Mouse (Mus musculus) adrenal gland, adult 18-20 months (tissue): Measurements from ENCODE around the gene Casz1. TPM values are rescaled to one million over a fixed set of nuclear protein-coding genes. Genes with fewer than 3 reads are reported as not detected.

Experiments used
- DNase-seq, 2 experiments: peaks; one replicate each; pipeline ENCODE4 v3.0.0; 2021 to 2022; ENCODE audit warnings: low spot score in 2 of 2
- total RNA-seq, 2 experiments: library from RNA; stranded (reverse); gene quantifications; 1 replicate in 1 of 2; 2 replicates in 1 of 2; pipeline ENCODE4 v1.2.3; 2021

The Casz1 gene
- total RNA-seq, 2 experiments from 2014 or later: 4.8 to 6.5 TPM

DNA sequence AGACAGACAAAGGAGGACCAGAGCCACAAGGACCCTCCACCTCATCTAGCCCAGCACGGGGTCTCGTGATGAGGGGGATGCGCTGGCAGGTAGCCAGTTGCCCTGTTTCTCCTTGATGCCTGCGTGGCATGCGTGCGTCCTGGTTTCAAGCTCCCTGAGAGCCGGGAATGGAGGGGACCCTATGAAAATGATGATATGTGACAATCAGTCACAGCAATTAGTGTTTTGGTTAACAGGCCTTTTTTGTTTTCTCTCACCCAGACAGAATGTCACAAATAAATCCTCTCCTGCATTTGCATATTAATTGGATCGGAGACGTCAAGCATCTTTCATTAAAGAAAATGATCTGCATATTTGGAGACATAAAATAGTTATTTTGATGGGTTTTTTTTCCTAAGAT lies 71.9 kb downstream of the Casz1 start:
- DNase-seq: no peak

DNA sequence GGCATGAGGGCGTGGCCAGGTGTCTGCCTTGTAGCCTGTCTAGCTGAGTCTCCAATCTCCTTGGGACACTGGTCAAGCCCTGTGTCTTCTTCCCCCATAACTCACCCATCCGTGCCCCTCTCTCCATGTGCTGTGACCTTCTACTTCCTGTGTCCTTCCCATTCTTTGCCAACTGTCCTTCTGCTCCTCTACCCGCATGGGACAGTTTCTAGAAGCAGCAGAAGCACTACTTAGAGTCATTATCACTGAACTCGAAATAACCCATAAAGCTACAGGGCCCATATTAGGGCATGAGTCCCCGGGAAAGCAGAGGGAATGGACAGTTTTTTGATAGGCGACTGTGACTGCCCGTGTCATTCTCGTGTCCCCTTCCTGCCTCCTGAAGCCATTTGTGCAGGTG lies 72.6 kb downstream of the Casz1 start:
- DNase-seq: no peak

DNA sequence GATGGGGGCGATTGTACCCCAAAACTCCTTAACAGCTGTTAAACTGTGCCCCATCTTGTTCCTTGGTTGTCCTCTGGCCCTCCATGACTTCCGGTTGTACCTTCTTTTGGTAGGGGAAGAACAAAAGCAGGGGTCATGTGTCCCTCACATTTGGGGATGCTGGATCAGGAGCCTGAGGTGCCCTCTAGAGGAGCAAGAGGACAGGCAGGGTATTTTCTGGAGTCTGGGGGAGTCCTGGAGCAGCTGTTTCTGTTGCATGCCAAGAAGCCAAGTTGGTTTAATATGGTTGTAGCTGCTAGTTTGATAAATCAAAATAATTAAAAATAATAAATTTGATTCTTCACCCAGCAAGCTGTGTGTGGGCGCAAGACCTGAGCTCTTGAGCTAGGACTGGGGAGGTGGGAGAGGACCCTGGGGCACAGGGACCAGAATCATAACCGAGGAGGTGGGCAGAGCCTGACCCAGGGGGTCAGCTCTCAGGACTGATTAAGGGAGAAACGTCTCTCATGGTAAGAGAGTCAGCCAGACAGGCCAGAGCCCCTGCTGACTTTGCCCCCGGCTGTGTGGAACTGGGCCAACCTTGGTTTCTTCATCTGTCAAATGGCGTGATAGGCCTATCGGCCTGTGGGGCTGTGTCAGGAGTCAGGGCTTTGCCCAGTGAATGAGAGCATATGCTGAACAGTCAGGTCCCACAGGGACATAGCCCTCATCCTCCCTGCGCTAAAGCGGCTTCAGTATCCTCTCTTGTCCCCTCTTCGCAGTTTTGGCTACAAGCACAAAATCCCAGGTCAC lies 74.2 kb downstream of the Casz1 start:
- DNase-seq: no peak

DNA sequence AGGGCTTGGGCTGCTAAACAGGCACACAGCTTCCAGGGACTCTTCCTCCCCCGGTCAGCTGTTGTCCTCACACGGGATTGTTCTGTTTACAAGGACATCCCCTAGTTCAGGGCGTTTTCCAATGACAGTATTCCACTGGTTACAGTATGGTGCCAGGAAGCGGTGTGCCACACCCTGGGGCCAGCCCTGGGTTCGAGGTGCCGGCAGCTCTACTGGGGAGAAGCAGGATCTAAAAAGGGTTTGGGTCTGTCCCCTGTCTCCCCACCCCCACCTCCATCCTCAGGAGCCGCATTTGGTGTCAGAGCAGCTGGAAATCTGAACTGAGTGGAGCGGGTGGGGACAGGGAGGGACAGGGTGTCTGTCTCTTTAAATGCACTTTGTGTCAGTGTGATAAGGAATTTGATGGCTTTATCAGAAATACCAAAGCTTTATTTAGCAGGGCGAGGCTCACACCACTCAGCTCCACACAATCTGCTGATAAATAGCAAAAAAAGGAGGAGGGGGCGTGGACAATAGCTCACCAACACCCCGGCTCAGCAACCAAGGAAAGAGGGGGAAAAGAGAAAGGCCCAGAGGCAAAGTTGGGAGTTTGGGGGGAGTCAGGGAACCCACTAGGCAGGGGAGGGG lies 74.9 kb downstream of the Casz1 start:
- no peak for DNase-seq

DNA sequence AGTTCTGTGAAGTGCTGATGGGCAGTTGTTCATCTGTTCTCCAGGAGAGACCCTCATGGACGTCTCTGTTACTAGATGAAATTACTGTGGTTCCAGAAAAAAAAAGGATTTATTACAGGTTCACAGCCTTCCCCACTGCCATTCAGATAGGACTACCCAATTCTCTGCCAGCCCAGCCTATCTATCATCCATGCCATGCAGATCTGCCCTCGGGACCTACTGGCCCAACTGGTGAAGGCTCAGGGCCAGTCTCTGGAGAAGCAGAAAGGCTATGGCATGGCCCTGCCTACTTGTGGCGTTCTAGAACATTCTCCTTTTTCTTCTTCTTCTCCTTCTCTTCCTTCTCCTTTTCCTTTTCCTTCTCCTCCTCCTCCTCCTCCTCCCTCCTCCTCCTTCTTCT lies 75.4 kb downstream of the Casz1 start:
- DNase-seq: no peak

DNA sequence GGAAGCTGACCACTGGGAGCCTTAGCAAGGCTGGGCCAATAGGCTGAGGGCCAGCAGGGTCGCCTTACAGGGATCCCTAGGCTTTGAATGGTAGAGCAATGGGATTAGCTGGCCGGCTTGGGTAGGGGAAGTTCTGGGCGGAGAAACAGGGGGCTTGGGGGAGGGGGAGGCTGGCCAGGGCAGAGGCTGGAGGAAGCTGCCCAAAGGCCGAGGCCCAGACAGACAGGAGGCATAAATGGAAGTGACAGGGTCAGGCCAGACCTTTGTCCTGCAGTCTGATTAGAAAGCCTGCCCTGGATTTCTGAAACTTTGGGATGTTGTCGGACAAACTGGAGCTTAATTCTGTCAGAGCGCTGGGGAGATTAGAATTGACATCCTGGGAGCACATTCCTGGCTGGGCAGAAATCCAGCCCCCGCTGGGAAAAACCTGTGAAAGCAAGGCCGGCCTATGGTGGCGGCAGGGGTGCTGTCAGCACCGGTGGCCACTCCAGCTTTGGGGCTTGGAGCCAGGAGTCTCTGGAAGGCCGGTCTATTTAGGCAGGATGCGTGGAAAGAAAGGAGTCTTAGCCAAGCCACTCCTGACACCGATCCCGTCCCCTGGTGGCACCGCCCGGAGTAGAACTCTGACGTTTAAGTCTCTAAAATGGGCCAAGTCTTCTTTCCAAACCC lies 76.9 kb downstream of the Casz1 start:
- no peak for DNase-seq

DNA sequence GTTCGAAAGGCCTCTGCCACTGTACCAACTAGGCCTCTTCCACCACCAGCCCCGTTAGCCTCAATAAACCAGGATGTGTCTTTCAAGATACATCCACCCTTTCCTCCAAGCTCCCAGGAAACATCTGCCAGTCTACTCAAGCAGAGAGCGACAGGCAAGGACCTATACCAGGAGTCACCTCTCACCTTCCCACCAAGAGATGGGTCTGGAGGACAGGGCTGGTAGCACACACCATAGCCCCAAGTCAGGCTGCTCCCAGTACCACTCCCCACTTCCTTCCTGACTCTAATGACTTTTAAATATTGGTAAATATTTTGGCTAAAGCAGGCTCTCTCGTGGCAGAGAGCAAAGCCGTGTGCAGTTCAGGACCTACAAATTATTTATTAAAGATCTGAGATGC lies 77.6 kb downstream of the Casz1 start:
- no peak for DNase-seq

DNA sequence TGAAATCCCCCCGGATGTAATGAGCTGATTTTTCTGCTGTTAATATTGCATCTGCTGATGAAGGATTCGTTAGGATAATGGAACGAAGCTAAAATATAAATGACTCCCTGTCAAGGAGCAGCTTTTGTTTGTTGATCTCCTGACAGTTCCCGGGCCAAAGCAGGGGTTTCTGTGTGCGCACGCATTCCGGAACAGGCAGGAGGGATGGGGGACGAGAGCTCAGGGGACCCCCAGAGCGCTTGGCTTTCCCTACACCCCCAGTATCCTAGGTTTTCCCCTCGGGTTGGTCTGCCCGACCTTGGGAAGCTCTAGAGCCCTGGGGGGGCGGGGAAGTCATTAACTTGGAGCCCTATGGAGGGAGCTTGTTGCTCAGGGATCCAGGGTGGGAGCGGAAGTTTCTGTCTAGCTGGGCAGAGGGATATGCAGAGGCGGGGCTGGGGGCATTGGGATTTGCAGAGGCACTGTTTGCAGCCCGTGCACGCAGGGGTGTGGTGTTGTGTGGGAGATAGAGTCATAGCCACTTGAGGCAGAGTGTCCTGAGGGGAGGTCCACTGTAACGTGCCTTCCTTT lies 78.2 kb downstream of the Casz1 start:
- no peak for DNase-seq

DNA sequence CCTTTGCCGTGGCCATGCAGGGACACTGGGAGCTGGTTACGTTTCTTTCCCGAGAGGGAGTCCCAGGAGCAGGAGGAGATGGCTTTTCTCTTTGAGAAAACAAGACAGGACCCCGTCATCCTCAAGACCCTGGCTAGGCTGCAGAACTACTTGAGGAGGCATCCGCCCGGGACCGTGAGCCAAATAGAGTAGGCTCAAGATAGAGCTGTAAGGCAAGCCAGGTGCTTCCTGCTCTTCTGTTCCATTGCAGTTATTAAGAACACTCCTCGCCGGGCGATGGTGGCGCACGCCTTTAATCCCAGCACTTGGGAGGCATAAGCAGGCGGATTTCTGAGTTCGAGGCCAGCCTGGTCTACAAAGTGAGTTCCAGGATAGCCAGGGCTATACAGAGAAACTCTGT lies 80.4 kb downstream of the Casz1 start:
- no peak for DNase-seq

DNA sequence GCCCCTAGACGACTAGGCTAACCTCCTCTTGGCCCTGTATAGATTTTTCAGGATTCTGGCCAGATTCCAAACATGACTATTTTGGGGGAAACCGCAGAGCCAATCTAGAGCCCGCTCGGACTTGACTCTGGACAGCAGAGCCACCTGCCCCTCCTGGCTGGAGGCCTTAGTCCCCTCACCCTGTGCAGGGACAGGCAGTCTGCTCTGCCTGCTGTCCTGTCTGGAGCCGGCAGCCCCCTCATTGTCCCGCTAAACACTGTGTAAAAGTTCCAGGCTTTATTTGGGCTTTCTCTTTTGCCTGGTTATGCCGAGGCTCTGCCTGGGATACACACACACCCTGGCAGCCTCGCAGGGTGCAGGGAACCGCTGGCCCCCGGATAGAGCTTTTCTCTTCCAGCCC lies 81.2 kb downstream of the Casz1 start:
- no peak for DNase-seq

DNA sequence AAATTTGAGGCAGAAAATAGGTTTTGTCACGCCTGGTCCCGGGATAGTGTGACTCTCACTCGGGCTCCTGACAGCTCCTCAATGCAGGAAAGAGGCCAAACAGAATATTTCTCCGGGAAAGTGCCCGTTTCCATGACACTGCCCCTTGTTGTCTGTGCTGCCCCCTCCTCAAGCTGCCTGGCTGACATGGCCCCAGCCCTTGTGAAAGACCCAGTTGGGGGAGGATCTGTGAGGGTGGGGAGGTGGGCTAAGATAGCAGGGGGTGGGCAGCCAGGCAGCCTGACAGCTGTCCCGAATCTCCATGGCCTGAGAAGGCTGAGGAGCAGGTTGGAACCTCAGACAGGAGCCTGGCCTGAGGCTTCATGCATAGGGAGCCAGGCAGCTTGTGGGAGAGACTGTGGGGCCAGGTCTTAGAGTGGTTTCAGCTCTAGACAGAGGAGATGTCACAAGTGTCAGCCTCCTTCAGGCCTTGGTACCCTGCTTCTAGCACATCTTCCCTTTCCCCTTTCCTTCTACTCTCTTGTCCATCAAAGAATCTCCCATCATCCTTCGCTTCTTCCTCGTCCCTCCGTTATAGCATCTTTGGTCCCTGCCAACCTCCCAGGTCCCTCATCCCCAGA lies 81.8 kb downstream of the Casz1 start:
- DNase-seq: no peak

DNA sequence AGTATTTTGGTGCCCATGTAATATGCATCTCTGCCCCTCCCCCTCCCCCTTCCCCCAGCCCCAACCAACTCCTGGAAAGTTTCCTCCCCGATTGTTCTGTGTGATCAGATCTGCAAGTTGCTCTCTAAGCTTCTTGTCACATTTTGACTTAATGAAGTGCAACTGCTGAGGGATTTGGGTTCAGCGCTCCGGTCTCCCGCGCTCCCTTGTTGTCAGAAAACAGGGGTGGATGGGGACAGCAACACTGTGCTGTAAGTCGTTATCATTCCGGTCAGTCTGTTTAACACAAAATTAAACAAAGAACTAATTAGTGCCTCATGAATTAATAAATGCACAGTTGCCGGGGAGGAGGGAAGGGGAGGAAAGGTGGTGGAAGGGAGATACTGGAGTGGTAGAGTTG lies 84.0 kb downstream of the Casz1 start:
- DNase-seq: no peak

DNA sequence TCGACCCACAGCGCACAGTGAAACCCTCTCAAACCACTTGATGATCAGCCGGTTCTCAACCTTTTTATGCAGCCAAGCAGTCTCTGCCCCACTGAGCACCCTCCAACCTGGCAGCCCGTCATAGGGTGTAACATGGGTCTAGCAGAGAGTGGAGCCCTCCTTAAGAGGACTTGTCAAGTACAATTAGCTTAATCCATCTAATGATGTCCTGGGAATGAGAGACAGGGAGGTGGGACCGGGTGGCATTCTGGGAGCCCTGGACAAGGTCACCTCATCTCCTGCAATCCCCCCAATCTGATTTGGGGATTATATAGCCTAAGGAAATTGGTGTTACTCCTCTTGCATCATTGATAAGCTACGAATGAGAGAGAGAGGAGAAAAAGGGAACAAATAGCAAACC lies 84.8 kb downstream of the Casz1 start:
- DNase-seq: no peak

DNA sequence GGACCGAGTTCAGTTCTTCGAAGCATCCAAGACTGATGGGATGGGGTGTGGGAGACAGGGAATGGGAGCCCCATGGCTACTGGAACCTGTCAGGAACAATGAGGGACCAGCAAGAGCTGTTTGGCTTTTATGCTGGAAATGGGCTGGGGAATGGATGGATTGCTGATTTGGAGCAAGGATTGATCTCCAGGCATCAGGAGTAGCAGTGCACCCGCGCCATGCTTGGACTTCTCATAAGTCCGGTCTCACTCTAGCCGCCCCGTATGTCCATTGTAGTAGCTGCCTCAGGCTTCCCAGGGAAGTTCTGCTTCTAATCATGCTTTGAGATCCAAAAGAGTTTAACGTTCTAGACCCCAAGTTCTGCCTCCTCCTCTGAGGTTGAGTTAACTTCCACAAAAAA lies 86.2 kb downstream of the Casz1 start:
- DNase-seq: no peak

DNA sequence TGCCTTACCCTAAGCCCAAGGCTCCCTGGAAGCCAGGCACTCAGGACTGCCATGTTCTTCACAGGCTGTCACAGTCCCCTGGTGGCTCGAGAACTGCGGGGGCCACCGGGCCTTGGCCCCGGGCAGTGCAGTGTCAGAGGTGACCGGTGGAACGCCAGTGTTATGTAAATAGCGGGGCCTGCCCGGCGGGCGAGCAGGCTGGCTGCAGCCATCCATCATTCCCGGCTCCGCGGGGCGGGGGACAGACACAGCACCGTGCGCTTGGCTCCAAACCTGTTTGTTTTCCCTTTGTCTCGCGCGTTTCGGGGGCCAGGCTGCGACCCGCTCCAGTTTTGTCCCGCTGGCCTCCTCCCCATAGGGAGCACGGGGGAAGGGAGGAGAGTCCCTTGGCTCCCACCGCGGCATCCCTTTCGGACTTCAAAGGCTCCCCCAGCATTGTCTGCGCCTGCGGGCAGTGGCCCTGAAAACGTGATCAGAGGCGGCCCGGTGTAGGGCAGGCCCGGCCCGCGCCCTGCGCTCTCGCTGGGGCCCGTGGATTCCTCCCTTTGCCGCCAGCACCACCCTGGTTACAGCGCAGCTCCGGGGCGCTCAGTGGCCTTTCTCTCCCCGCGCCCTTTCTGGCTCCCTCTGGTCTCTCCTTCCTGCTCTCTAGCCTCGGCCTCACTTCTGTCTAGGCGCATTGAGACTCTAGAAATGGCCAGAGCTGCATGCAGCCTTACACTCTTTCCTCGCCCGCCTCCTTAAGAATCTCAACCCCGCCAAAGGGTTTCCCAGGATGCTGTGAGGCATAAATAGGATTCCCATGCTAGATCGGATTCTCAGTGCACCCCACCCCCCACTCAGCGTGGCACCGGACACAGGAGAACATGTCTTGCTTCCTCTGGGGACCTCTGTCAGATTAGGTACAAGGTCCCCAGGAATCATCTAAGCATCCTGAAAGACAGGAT lies 86.9 kb downstream of the Casz1 start:
- peak in 1 of 2 experiments; percentile 42 for DNase-seq

DNA sequence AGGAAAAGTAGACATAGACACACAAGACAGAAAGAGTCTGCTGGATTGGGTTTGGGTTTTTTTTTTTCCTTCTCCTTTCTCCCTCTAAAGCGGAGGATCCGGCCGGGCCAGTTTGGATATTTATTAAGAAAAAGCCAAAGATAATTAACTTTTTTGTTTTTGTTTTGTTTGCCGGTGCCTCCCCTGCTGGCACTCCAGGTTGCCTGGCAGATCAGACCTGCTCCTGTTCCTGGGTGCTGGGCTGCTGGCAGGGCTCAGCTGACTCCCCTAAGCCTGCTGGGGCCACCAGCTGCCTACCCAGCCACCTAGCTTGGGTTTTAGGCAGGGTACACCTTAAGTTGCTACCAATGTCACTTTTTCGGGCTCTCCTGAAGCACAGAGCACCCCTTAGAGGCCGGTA lies 91.9 kb downstream of the Casz1 start:
- no peak for DNase-seq

DNA sequence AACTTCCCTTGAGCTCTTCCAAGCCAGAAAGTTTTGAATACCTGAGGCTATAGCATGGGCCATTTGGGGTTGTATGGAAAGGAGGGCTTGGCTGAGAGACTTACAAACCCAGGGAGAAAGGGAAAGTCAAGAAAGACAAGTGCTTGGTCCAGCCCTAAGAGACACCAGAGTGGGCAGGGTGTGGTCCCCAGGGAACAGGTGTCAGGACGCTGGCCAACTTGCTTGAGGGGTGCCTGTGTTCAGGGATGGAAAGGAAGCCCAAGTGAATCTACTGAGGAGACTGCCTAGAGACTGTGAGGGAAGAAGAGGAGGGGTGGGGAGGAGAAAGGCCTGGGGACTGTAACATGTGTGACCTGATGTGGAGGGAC lies 95.7 kb downstream of the Casz1 start:
- no peak for DNase-seq

DNA sequence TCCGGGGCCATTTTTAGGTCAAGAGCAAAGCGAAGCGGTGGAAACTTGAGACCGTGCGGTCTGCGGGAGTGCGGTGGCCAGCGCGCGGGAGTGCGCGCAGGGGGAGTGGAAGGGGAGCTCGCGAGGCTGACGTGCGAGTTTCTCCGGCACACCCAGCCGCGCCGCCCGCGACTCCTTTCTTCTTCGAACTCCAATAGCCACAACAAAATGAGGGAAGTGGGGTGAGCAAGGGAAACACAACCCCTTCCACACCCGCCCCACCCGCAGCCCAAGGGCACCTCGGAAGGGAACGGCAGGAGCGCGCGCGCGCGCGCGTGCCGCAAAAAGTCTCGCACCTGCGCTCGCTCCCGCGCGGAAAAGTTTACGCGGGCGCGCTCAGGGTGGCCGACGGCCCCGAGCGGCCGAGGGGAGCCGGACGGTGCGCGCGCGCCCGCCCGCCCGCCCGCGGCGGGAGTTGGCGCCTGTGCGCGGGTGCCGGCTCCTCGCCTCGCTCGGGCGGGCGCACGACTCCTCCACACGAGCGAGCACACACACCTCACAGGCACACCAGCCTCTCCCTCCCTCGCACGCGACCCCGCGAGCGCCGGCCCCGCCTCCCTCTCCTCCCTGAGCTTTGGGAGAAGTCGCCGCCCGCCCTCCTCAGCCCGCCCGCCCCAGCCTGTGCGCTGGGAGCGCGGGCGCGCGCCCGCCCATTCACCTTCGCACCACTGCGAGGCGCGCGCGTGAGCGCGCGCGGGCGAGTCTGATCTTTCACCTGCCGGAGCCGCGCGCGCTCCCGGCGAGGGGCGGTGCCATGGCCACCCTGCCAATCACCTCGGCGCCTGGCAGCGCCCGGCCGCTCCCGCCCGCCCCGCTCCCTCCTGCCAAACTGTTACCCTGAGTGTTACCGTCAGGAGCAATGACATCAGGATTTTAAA lies 96.3 kb downstream of the Casz1 start:
- peak; percentile 69 to 71 for DNase-seq

DNA sequence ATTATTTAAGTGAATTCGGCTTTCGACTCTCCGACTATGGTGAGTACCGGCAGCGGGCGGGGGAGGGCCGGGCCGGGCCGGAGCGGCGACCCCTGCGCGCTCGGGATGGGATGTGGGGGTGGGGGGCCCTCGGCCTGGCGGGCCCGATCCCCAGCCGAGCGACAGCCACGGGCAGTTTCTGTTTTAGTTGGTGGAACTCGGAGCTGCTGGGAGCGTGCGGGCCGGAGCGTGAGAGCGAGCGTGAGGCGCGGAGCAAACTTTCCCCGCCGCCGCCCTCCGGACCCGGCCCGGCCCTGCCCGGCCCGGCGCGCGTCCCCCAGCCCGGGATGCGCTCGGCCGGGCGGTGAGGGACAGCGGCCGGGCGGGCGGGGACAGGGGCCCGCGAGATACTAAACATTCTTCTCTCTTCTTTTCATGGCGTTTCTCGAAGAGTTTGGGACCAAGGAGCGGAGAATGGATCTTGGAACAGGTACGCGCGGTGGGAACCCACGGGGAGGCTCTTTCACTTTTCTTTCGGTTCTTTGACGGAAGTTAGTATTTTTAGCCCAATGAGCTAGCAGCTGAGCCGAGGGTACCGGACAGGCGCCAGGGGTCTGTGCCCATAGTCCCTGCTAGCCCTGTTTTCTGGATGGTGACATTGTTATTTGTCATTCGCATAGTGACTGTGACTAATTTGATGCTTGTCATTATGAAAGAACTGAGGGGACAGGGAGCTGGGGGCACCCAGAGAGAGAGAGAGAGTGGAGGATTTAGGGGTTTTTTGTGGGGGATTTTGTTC lies 97.2 kb downstream of the Casz1 start:
- peak; percentile 28 to 39 for DNase-seq
